In genomic region chr17:65783182-65784161, GRCm38 (mm10) we compare ENCODE assay signal across 8 mouse cellular contexts. TPM values are rescaled to one million over a fixed set of nuclear protein-coding genes. Genes with fewer than 3 reads are reported as not detected.
DNase-seq lines count a peak whose midpoint lies in the region; ATAC-seq and TF ChIP-seq lines count a peak whose summit lies in the region.

No protein-coding gene starts in this region.

- peak overlapping the region; percentile 95 for H3K4me3 ChIP-seq in gastrocnemius, adult 2 months
- H3K4me3 ChIP-seq in hindbrain, embryonic 15.5 days = peak overlapping the region; percentile 88

- H3K9ac ChIP-seq in hindbrain, embryonic 15.5 days = peak overlapping the region; percentile 99

- peaks cover 36% of the 10 kb centered on the region for H3K4me1 ChIP-seq in hindbrain, embryonic 15.5 days (replicated peaks)

- H3K27me3 ChIP-seq in hindbrain, embryonic 15.5 days = no peaks in the 10 kb centered on the region

- H3K9me3 ChIP-seq in hindbrain, embryonic 15.5 days = no peaks in the 10 kb centered on the region

- no peaks in the 10 kb centered on the region for H3K36me3 ChIP-seq in hindbrain, embryonic 15.5 days

- H3K27ac ChIP-seq in gastrocnemius, adult 2 months = peak overlapping the region; percentile 99
- H3K27ac ChIP-seq in hindbrain, embryonic 15.5 days (replicated peaks) = peak overlapping the region; percentile 99

- TF ChIP-seq CTCF in gastrocnemius, adult 2 months (IDR thresholded peaks at IDR 0.05) = no peak

- ATAC-seq in hindbrain, embryonic 15.5 days (ENCODE audit: low FRiP score, low read depth) = peak; percentile 81
- ATAC-seq in megakaryocyte, adult 5-6 weeks (ENCODE audit: poor library complexity, severe bottlenecking) = peak; percentile 42

- WGBS in hindbrain, embryonic 15.5 days = under 1% methylated on average over 39 of the region's 135 CpGs

- peak overlapping the region; percentile 65 for H3K4me2 ChIP-seq in hindbrain, embryonic 15.5 days

- intact Hi-C loops in gastrocnemius, adult 2 months (cut with DNase I) = no loop called here
- intact Hi-C loops in left cerebral cortex, postnatal 10 days (cut with DNase I) = loop anchor here (5.0 kb wide), 1 partner anchor 171 kb away; the partner anchor contains the start of gene Vapa

- peak; percentile 56 for DNase-seq in T-cell, adult 2 months (ENCODE audit: low spot score)
- DNase-seq in cerebellum, postnatal 14 days = peak; percentile 86
- DNase-seq in gastrocnemius, adult 2 months = peak; percentile 92
- DNase-seq in left cerebral cortex, postnatal 10 days (ENCODE audit: extremely low spot score in 1 of 2, low spot score in 2 of 2) = peak; percentile 55 to 91
- DNase-seq in retina, postnatal 7 days (ENCODE audit: low read depth, low spot score) = peak; percentile 63
- DNase-seq in urinary bladder, adult 2 months (ENCODE audit: low spot score) = peak; percentile 63

RNA-seq across cellular contexts. Expression of gene Ppp4r1, which starts 1.1 kb away (rescaled TPM):
- 10 to 100 TPM; 24.8 to 30.3 TPM for total RNA-seq in gastrocnemius, adult 2 months (2021)
- 44.1 and 44.6 TPM in 2 replicates for polyA plus RNA-seq in hindbrain, embryonic 15.5 days (2015; fragmentation: Nextera tagmentation; extraction: Ambion mirVana)
- total RNA-seq in left cerebral cortex, postnatal 10 days (2021) = 10 to 100 TPM; 65.3 to 66.5 TPM
- 57.8 and 78.5 TPM in 2 replicates for total RNA-seq in megakaryocyte, adult 5-6 weeks (2015)
- 57.3 and 58.5 TPM in 2 replicates for total RNA-seq in megakaryocyte, adult 5-6 weeks (2017)
- 37.1 and 37.8 TPM in 2 replicates for polyA plus RNA-seq in urinary bladder, adult 2 months (2012; rRNA removed)

RNA-seq across cellular contexts. Expression of gene Rab31, which starts 10.9 kb away (rescaled TPM):
- total RNA-seq in gastrocnemius, adult 2 months (2021) = 1 to 10 TPM; 3.4 to 7.4 TPM
- 65.2 and 72.8 TPM in 2 replicates for polyA plus RNA-seq in hindbrain, embryonic 15.5 days (2015; fragmentation: Nextera tagmentation; extraction: Ambion mirVana)
- 10 to 100 TPM; 82.5 to 84.5 TPM for total RNA-seq in left cerebral cortex, postnatal 10 days (2021)
- total RNA-seq in megakaryocyte, adult 5-6 weeks (2015) = 50.9 and 56.6 TPM in 2 replicates
- 85.0 and 90.9 TPM in 2 replicates for total RNA-seq in megakaryocyte, adult 5-6 weeks (2017)
- 34.2 and 35.0 TPM in 2 replicates for polyA plus RNA-seq in urinary bladder, adult 2 months (2012; rRNA removed)

Comparison
In these comparisons a context has a peak if more than half of its experiments do, and no peak if none do; other contexts are left out.
1. Peak in every context shown above with its lines: DNase-seq, ATAC-seq, H3K4me3 ChIP-seq and H3K27ac ChIP-seq.
2. RNA of gene Rab31, which starts 10.9 kb away (total RNA-seq): 50.9 to 90.9 TPM in megakaryocyte, adult 5-6 weeks and 82.5 to 84.5 TPM in left cerebral cortex, postnatal 10 days; 3.4 to 7.4 TPM in gastrocnemius, adult 2 months; every median in the first group is over 4 times any median in the second.